Mouse (Mus musculus): ENCODE measurements around the gene Adrb1.

Gene Adrb1

DNA sequence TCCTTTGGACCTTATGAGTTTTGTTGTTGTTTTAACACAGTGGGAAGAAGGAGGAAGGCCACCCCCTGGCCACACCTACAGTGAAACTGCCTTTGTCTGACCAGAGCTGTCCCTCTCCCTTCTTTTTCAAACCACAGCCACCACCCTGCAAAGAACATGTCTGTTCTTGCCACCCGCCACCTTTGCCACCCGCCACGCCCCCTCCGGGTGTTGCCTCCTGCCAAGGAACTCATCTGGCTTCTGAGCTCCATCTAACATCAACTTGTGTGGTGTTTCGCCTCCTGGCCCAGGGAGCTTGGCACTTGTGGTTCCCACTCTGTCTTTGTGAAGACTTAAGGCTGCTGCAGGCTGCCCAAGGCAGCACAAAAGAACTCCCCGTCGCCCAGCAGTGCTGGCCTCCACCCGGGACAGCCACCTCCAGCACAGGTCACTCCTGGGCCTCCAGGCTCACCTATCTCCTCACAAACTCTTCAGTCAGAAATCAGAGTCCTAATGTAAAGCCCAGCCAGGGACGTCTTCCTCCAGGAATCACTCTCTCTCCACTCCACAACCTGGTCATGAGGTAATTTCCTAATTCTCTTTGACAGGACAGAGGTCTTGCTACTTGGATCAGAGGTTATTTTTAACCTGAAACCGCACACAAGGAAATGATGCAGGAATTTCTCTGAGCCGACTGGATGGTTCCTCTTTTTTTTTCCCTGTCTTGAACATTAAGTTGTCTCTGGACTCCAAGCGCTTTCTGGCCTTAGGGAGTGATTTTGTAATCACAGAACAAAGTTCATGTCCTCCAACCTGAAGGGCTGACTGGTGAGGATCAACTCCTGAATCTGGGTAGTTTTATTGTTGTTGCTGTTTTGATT is 18.5 kb upstream of the Adrb1 start:
- no peak for DNase-seq

DNA sequence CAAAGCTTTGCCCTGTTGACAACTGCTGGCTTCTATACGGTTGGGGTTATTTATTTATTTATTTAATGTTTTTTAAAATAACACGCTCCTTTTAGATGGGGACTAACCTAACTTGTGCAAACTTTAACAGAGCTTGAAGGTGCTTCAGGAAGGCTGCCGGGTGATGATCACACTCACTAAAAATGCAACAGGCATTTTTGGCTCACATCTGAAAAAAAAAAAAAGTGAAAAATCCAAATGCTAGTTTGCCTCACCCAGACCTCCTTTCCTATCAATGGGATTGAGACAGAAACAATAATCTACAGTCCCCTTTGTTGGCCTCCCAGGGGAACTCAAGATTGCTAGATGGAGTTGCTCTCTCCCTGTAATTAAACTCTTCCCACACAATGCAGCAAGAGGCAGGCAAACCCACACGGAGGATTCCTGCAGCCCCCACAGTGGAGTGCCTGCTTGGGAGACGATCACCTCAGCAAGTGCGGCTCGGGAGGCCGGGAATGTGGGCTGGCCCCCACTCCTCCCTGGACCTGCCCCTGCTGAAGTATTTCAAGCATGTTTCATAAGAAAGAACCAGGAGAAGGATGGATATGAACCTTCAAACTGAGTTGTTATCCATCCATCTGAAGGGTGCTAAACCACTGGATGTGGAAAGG is 16.8 kb upstream of the Adrb1 start:
- DNase-seq: peak; percentile 17

DNA sequence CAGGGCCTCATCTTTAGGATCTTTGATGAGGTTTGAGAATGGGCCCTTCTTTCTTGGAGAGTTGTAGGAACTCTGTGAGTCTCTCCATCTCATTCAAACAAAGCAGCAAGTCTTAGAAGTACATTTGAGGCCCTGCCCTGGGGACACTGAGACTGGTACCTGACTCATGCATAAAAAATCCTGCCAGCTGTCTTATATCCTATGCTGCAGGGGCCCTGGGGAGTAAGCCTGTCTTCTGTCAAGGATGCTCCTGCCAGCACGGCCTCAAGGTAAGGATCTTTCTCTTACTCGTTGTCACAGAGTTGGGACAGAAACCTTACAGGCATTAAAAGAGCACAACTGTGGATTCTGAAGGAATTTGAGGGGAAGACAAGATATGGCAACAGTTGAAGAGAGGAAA is 13.2 kb upstream of the Adrb1 start:
- DNase-seq: no peak

DNA sequence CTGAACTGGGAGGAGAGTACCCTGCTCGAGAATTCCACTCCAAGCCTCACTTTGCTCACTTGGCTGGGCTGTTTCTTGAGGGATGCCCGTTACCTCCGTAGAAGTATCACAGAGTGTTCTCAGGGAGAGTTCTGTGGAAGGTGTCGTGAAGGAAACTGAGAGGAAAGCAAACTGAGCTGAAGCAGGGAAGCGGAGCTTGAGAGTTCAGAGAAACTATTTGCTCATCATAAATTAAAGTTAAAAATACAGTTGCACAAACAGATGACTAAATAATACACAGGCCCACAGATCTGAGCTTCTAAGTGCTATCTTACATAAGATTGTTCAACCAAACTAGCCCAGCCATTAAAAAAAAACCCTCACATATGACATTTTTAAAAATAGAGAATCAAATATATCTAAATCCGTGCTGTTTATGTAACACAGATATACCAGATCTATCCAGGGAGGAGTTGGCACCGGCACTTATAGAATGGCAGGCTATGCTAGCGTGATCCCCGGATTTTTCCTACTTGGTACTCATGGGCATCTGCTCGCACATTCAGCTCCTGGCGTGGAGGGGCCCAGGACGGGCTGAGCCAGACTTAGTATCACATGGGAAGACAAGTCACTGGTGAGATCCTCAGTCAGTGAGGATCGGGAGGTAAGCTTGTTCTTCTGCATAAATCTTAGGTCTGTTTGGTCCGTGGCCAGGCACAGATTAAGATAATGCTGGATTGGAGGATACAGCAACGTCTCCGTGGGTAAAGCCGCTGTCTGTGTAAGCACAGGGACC is 11.7 kb upstream of the Adrb1 start:
- DNase-seq: no peak

DNA sequence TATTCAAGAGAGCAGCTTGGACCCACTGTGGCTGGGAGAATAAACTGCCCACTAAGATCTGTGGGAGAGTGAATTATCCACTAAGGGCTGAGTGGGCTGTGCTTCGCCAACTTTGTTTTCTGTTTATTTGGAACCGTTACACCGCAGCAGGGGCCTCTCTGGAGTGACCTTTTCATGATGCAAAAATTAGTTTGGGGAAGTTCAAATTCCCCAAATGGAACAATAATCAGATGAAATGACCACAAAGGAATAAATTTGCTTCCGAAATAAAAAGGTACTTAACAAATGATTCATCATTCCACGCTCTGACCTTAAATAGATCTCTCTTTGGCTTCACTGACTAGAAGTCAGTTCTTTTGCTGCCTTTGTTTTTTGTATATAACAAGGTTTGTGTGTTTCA is 8.4 kb upstream of the Adrb1 start:
- no peak for DNase-seq

DNA sequence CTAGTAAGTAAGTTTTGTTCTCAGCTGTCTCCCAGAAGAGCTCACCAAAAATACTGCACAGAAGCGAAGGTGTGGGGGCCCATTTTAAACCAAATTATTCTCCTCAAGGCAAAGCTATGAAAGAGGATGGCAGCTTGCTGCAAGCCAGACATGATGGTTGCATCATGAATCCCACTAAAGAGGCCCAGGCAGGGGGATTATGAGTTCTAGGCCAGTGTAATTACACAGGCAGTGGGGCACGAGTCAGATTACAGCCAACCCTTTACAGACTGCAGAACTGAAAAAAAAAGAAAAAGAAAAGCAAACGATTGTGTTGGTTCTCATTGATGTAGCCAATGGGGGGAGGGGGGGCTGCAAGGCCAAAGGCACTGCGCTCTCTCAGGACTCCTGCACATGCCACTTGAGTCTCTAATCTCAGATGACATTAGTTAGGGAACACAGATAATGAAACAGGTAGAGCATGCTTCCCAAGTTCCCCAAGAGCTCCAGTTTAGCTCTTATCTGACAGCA is 7.3 kb upstream of the Adrb1 start:
- DNase-seq: peak; percentile 43

DNA sequence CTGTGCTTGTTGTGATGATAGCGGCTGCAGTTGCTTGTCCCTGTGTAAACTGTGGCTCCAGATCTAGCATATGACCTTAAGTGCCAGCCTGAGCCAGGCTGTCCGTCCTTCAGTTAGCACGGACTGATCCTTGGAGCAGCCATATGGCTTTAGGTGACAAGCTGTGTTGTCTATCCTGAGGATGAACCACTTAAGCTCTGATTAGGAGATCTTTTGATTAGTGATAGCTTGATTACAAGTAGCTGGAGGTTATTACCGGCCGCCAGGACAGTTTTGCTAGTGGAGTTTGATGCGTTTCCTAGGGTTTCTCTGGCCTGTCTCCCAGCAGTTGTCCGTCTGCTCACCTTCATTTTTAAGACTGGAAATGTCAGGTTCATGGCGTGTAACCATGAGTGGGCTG is 4.0 kb upstream of the Adrb1 start:
- no peak for DNase-seq

DNA sequence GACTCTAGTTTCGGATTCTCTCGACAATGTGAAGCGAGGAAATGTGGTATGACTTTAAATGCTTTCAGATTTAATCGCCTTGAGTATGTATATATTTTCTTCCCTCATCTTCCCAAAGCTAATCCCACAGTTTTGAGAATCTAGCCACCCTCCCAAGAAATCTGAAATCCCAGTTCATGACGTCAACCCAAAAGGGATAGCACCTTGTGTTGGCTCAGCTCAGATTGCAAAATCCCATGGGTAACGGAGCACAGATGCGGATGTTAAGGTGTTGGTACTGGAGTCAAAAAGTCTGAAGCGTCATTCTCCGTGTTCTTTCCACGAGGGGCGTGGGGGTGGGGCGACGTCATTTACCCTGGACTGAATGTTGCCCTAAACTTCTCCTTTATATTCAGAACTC is 1.1 kb upstream of the Adrb1 start:
- DNase-seq: no peak

DNA sequence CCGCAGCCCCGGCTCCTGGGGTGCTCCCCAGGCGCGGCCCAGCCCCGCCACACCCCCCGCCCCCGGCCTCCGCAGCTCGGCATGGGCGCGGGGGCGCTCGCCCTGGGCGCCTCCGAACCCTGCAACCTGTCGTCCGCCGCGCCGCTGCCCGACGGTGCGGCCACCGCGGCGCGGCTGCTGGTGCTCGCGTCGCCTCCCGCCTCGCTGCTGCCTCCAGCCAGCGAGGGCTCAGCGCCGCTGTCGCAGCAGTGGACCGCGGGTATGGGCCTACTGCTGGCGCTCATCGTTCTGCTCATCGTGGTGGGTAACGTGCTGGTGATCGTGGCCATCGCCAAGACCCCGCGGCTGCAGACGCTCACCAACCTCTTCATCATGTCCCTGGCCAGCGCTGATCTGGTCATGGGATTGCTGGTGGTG is 300 bp downstream of the Adrb1 start:
- DNase-seq: peak; percentile 45

DNA sequence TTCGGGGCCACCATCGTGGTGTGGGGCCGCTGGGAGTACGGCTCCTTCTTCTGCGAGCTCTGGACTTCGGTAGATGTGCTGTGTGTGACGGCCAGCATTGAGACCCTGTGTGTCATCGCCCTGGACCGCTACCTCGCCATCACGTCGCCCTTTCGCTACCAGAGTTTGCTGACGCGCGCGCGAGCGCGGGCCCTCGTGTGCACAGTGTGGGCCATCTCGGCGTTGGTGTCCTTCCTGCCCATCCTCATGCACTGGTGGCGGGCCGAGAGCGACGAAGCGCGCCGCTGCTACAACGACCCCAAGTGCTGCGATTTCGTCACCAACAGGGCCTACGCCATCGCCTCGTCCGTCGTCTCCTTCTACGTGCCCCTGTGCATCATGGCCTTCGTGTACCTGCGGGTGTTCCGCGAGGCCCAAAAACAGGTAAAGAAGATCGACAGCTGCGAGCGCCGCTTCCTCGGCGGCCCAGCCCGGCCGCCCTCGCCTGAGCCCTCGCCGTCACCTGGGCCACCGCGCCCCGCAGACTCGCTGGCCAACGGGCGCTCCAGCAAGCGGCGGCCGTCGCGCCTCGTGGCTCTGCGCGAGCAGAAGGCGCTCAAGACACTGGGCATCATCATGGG is 822 bp downstream of the Adrb1 start:
- DNase-seq: peak; percentile 47

DNA sequence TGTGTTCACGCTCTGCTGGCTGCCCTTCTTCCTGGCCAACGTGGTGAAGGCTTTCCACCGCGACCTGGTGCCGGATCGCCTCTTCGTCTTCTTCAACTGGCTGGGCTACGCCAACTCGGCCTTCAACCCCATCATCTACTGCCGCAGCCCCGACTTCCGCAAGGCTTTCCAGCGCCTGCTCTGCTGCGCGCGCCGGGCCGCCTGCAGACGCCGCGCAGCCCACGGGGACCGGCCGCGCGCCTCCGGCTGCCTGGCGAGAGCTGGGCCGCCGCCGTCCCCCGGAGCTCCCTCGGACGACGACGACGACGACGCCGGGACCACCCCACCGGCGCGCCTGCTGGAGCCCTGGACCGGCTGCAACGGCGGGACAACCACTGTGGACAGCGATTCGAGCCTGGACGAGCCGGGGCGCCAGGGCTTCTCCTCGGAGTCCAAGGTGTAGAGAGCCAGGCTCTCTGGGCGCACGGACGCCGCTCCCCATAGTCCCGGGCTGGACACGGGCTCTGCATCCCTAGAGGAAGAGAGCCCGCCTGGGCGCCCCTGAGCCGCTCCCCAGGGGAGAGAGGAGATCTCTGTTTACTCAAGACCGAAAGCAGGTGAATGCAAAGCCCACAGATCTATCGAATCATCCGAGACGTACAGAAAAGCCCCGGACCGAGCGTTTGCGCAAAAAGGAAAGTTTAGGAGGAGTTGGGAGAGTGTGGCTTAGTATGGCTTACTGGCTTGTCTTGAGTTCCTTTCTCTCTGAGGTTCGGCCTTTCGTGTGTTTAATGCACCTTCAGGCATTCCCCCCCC is 1.5 kb downstream of the Adrb1 start:
- peak; percentile 66 for DNase-seq

DNA sequence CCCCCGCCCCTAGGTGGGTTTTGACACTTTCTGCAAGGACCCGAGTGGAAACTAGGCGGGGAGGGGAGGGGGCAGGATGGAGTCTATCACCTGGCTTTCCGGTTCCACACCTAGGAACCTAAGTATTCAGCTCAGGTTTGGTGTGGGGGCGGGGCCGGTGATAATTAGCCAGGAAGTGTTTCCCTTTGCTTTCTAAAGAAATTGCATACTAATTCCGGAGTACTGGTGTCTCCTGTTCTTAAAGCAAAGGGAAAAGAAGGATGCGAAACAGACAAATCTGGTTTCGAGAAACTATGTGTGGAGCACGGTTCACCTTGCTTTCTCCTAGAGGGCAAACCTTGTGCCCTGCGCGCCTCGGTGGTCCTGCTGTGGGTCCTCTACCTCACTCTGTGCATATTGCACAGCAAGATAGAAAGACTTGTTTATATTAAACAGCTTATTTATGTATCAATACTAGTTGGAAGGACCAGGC is 2.2 kb downstream of the Adrb1 start:
- no peak for DNase-seq

DNA sequence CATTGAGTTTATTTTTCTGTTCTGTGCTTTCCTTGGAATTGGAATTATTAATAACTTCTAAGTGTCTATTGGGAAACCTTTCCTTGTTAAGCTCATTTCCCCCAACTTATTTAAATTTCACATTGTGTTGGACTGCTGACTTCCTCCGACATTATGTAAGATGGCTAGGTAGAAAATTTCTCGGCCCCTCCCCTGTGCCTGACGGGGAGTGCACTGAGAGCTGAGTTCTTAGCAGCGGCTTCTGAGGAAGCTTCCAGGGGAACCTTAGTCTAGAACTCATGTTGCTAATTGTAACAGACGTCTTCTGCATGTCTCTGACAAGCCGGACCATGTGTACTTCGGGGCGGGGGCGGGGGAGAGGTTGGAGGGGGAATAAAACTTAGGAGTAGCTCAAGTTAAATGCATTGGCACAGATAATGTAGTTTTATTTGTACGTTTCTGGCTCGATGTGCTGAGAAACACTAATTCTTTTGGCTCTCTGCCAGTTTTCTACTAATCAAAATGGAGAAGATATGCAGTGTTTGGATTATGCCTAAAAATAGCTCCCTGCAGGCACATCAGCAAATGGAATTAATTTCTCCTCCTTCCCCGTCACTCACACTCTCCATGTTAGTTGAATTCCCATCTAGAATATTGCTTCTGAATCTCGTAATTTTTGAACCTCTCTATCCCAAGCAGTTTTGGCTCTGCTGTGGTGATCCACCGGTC is 5.3 kb downstream of the Adrb1 start:
- DNase-seq: no peak

DNA sequence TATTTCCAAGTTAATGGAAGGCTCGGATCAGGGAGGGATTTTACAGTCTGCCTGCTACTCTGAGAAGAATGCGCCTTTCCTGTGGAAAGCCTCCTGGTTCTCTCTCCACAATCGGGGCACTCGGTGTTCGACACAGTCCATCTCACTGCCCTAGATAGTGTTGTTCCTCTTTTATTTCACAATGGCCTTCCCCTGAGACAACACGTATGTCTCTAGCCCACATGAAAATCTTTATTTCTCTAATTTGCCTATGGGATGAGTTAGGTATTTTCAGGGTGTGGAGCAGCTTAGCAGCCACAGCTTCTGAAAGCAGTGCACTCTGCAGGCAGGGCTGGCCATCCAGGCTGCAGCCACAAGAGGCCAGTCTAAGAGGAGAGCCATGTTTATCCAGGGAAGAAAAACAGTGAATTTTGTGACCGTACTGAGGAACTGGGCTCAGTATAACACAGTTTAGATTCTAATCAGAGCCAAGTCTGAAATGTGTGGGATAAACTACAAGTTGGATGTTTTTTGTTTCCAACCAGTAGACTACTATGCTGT is 12.1 kb downstream of the Adrb1 start:
- DNase-seq: no peak

DNA sequence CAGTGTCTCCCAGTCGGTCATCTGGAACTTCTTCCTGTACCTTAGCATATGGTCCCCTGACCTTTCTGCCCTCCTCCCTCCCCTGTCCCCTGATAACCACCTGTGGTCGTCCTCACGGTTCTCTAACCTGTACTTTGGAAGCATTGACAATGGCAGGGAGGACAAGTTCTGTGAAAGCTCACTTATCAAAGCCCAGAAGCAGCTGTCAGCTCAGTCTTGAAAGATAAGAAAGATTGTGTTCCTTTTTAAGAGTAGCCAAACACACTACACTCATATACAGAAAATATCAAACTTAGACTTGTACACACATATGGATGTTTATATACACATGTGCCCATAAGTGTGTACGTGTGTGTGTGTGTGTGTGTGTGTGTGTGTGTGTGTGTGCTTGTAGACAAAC is 13.7 kb downstream of the Adrb1 start:
- DNase-seq: no peak

DNA sequence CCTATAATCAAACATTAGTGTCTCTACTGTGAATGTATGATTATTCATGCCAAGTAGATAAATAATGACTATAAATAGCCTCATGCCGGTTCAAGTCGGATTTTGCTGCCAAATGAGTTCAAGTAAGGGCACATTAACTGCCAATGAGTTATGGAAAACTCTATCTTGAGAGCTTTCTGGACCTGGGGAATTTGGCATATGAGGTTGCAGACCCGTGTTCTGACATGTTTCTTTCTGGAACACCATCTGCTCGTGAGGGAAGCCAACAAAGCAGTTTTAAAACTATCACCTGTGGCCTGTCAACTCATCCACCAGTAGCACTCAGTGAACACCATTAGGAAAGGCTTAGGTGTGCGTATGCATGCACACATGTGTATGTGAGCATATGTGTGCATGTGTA is 14.3 kb downstream of the Adrb1 start:
- DNase-seq: no peak

DNA sequence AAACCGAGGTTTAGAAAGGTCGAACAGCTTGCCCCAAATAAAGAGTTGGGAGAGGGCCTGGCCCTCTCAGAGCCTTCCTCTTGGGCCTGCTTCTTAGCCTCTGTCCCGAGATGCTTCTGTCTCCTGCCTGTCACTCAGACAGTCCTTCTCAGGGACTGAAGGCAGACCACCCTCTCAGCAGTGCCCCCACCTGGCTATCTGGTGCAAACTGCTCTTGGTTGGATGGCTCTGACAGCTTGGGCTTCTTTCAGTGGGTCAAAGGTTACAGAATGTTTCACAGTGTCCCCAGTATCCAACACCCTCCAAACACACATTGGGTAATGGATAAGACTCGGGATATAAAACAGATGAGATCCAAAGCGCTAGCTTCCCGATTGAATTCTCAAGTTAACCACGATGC is 23.1 kb downstream of the Adrb1 start:
- no peak for DNase-seq

DNA sequence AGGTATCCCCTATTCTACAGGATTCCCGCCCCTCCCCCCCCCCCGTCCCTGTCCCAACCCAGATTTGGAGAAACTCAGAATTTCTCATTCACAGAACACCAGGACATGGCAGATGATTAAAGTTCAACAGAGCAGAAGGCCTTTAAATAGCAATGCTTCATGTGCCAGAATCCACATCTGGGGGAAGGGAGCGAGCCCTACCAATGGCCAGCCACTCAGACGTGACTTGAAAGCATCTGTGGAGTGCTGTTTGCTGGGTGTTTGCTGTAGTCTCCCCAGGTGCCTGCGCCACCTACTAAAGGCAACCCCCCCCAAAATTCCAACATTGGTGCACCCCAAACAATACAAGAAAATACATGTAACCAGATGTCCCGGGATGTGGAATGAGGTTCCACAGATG is 23.5 kb downstream of the Adrb1 start:
- DNase-seq: no peak

DNA sequence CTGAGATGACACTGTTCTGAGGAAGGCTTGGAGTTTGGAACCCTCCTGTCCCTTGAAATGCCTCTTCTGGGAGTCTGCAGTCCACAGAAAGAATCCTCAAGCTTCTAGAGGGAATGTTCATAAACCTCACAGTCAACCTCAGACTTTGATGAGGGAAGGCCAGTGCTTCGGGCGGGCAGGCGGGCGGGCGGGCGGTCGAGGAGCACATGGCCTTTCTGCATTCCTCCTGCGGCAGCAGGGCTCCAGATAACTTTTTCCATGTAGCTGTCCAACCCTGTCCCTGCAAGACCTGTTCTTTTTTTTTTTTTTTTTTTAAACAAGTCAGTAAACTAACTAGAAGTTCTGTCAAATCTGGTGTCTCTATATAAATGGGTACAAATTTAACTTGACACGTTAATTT is 24.6 kb downstream of the Adrb1 start:
- DNase-seq: no peak

DNA sequence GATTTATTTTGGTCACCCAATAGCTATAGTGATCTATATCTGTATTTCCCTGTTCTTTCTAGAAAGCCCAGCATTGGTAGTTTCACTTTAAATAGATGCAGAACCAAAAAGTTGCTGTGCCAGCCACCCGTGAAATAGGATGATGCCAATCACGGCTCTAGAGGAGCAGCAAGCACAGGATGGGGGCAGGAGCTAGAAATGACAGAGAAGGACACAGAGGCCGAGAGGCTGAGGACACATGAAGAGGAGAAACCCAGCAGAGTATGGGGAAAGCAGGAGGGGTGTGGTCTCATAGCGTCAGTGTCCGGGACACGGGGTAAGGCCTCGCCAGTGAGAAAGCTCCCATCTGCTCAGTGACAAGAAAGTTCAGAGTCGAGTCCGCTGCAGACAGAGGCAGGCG is 25.9 kb downstream of the Adrb1 start:
- DNase-seq: no peak

DNA sequence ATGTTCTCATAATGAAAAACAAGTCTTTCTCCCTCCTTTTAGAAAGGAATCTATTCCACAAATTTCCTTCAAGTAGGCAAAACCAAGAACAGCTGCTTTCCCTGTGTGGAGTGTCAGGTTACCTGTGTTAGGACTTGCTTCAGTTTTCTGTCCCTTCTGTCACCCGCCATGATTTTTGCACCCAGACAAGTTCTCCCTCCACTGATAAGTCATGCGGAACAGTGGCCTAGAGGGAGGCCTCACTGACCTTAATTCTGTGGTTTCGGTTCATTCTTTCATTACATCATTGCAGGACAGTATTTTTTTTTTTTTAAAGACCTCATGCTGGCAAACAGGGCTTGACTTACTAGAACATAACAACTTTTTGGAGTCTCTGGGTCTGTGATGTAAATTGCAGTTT is 27.3 kb downstream of the Adrb1 start:
- DNase-seq: peak; percentile 43

Data from embryo, embryonic 11 days (tissue).